In genomic region chr1:32964957-32965356, GRCm38 (mm10) we compare ENCODE assay signal across 11 mouse cellular contexts.
DNase-seq lines count a peak whose midpoint lies in the region; TF ChIP-seq lines count a peak whose summit lies in the region.
"Had no signal": no experiment of that assay in that cellular context is flagged by ENCODE, and none has a peak within 500 bp of the region (broad histone marks: within the 10 kb centered on the region; RNA-seq: fewer than 3 reads in every experiment).

No protein-coding gene starts in this region.

- peak; percentile 8 for DNase-seq in gastrocnemius, postnatal 10 days
- no peak for DNase-seq in gastrocnemius, postnatal 14 days
- no peak for DNase-seq in left cerebral cortex, adult 2 months (ENCODE audit: extremely low spot score in 1 of 2, low spot score in 2 of 2)
- no peak for DNase-seq in left cerebral cortex, postnatal 4 days
- peak; percentile 48 for DNase-seq in R1 (ENCODE audit: low read depth, low spot score)
- DNase-seq in cerebellum, adult 8-10 months: no peak
- no peak for DNase-seq in cerebellum, adult 11-12 months
- DNase-seq: heart, postnatal 14 days had no signal

- TF ChIP-seq CTCF in left cerebral cortex, adult 2 months (IDR thresholded peaks at IDR 0.05): peak; percentile 45
- peak; percentile 74 for TF ChIP-seq CTCF in E14TG2a.4 (conservative IDR thresholded peaks at IDR 0.05; ENCODE audit: low read length)

- no peak overlapping the region for H3K4me3 ChIP-seq in left cerebral cortex, adult 2 months
- H3K4me3 ChIP-seq in E14TG2a.4 (replicated peaks; ENCODE audit: low read length): no peak overlapping the region
- H3K4me3 ChIP-seq: limb, embryonic 15.5 days; neural tube, embryonic 12.5 days had no signal

- intact Hi-C loops in gastrocnemius, postnatal 14 days (cut with DNase I; ENCODE audit: low total_unique reads): no loop called here
- intact Hi-C loops in left cerebral cortex, adult 2 months (cut with DNase I): no loop called here
- intact Hi-C loops in left cerebral cortex, postnatal 4 days (cut with DNase I): no loop called here

- H3K27ac ChIP-seq in left cerebral cortex, adult 2 months: no peak overlapping the region
- H3K27ac ChIP-seq: limb, embryonic 15.5 days; neural tube, embryonic 12.5 days had no signal

- no peaks in the 10 kb centered on the region for H3K27me3 ChIP-seq in E14TG2a.4 (ENCODE audit: insufficient read depth, low read length)
- H3K27me3 ChIP-seq: limb, embryonic 15.5 days; neural tube, embryonic 12.5 days had no signal

- H3K4me1 ChIP-seq in E14TG2a.4 (replicated peaks; ENCODE audit: low read depth, low read length): no peaks in the 10 kb centered on the region
- H3K4me1 ChIP-seq: limb, embryonic 15.5 days; neural tube, embryonic 12.5 days had no signal

- H3K36me3 ChIP-seq in E14TG2a.4 (ENCODE audit: insufficient read depth, low read length): no peaks in the 10 kb centered on the region
- H3K36me3 ChIP-seq: limb, embryonic 15.5 days; neural tube, embryonic 12.5 days had no signal

- H3K9me3 ChIP-seq in E14TG2a.4 (ENCODE audit: low read length): no peaks in the 10 kb centered on the region
- H3K9me3 ChIP-seq: limb, embryonic 15.5 days; neural tube, embryonic 12.5 days had no signal

Comparison
In these comparisons a context has a peak if more than half of its experiments do, and no peak if none do; other contexts are left out.
1. DNase-seq: peak in gastrocnemius, postnatal 10 days (single experiment) and R1 (single experiment); none in gastrocnemius, postnatal 14 days (single experiment), left cerebral cortex, adult 2 months (0 of 2), left cerebral cortex, postnatal 4 days (single experiment), cerebellum, adult 8-10 months (single experiment) and cerebellum, adult 11-12 months (single experiment).